ENCODE assay signal across 8 mouse cellular contexts in genomic region chr6:92728514-92728913, GRCm38 (mm10). TPM values are rescaled to one million over a fixed set of nuclear protein-coding genes. Genes with fewer than 3 reads are reported as not detected.
DNase-seq lines count a peak whose midpoint lies in the region; ATAC-seq and TF ChIP-seq lines count a peak whose summit lies in the region.

No protein-coding gene starts in this region.

- H3K9me3 ChIP-seq in heart, embryonic 11.5 days (replicated peaks; ENCODE audit: control insufficient read depth, low read length) = no peaks in the 10 kb centered on the region
- no peaks in the 10 kb centered on the region for H3K9me3 ChIP-seq in E14TG2a.4 (ENCODE audit: low read length)
- peaks cover under 1% of the 10 kb centered on the region; the same call in 1 of the 2 replicates for H3K9me3 ChIP-seq in embryonic facial prominence, embryonic 13.5 days
- peaks cover 5% of the 10 kb centered on the region; the same call in 1 of the 2 replicates for H3K9me3 ChIP-seq in limb, embryonic 13.5 days

- TF ChIP-seq POLR2A in thymus, adult 2 months (IDR thresholded peaks at IDR 0.05; ENCODE audit: control insufficient read depth, extremely low read depth, insufficient read depth, low read length, poor library complexity) = no peak

- H3K27ac ChIP-seq in heart, embryonic 11.5 days (ENCODE audit: low read depth, low read length) = no peak overlapping the region
- peak overlapping the region; percentile 39; the same call in 1 of the 2 replicates for H3K27ac ChIP-seq in embryonic facial prominence, embryonic 13.5 days
- H3K27ac ChIP-seq in limb, embryonic 13.5 days = no peak overlapping the region
- no peak overlapping the region for H3K27ac ChIP-seq in thymus, adult 2 months (ENCODE audit: control insufficient read depth, insufficient read depth, low read length)

- H3K27me3 ChIP-seq in heart, embryonic 11.5 days (ENCODE audit: control insufficient read depth, insufficient read depth, low read length) = no peaks in the 10 kb centered on the region
- H3K27me3 ChIP-seq in E14TG2a.4 (ENCODE audit: insufficient read depth, low read length) = no peaks in the 10 kb centered on the region; the same call in 1 of the 2 replicates
- H3K27me3 ChIP-seq in embryonic facial prominence, embryonic 13.5 days = no peaks in the 10 kb centered on the region
- H3K27me3 ChIP-seq in limb, embryonic 13.5 days = no peaks in the 10 kb centered on the region
- H3K27me3 ChIP-seq in thymus, adult 2 months (ENCODE audit: control insufficient read depth, insufficient read depth, low read length) = no peaks in the 10 kb centered on the region

- H3K9ac ChIP-seq in heart, embryonic 11.5 days (ENCODE audit: low read depth, low read length) = peak overlapping the region; percentile 28; the same call in 1 of the 2 replicates
- no peak overlapping the region for H3K9ac ChIP-seq in embryonic facial prominence, embryonic 13.5 days
- no peak overlapping the region for H3K9ac ChIP-seq in limb, embryonic 13.5 days

- DNase-seq in heart, postnatal 4 days = no peak
- DNase-seq in thymus, postnatal 0 days (ENCODE audit: low spot score) = no peak
- no peak for DNase-seq in c-Kit-positive CD71-positive TER-119-positive erythroid progenitor cells, embryonic 14.5 days (ENCODE audit: low spot score)
- no peak for DNase-seq in thymus, adult 2 months

- H3K4me1 ChIP-seq in heart, embryonic 11.5 days (ENCODE audit: control insufficient read depth, insufficient read depth, low read length) = peaks cover 3% of the 10 kb centered on the region; the same call in 1 of the 2 replicates
- peaks cover 21% of the 10 kb centered on the region for H3K4me1 ChIP-seq in E14TG2a.4 (replicated peaks; ENCODE audit: low read depth, low read length)
- H3K4me1 ChIP-seq in embryonic facial prominence, embryonic 13.5 days = peaks cover 22% of the 10 kb centered on the region
- H3K4me1 ChIP-seq in limb, embryonic 13.5 days = peaks cover 15% of the 10 kb centered on the region
- H3K4me1 ChIP-seq in thymus, adult 2 months (replicated peaks; ENCODE audit: control insufficient read depth, insufficient read depth, low read length) = no peaks in the 10 kb centered on the region

- no peak overlapping the region for H3K4me3 ChIP-seq in heart, embryonic 11.5 days (ENCODE audit: low read depth, low read length)
- peak overlapping the region; percentile 49 for H3K4me3 ChIP-seq in E14TG2a.4 (replicated peaks; ENCODE audit: low read length)
- H3K4me3 ChIP-seq in embryonic facial prominence, embryonic 13.5 days = no peak overlapping the region
- no peak overlapping the region for H3K4me3 ChIP-seq in limb, embryonic 13.5 days
- no peak overlapping the region for H3K4me3 ChIP-seq in thymus, adult 2 months (ENCODE audit: control insufficient read depth, insufficient read depth, low read length)

- ATAC-seq in heart, embryonic 11.5 days (replicated peaks; ENCODE audit: insufficient number of reproducible peaks, low FRiP score, low TSS enrichment) = no peak
- no peak for ATAC-seq in embryonic facial prominence, embryonic 13.5 days (ENCODE audit: insufficient number of reproducible peaks, insufficient read depth, low FRiP score, low TSS enrichment, low read depth)
- ATAC-seq in limb, embryonic 13.5 days (ENCODE audit: low FRiP score, low read depth) = no peak

- no peak for TF ChIP-seq CTCF in E14TG2a.4 (conservative IDR thresholded peaks at IDR 0.05; ENCODE audit: low read length)
- no peak for TF ChIP-seq CTCF in thymus, adult 2 months (IDR thresholded peaks at IDR 0.05; ENCODE audit: borderline replicate concordance, control insufficient read depth, extremely low read depth, insufficient read depth, low read length, poor library complexity)

- no peaks in the 10 kb centered on the region for H3K36me3 ChIP-seq in heart, embryonic 11.5 days (ENCODE audit: control insufficient read depth, insufficient read depth, low read length)
- no peaks in the 10 kb centered on the region for H3K36me3 ChIP-seq in E14TG2a.4 (ENCODE audit: insufficient read depth, low read length)
- no peaks in the 10 kb centered on the region for H3K36me3 ChIP-seq in embryonic facial prominence, embryonic 13.5 days
- no peaks in the 10 kb centered on the region for H3K36me3 ChIP-seq in limb, embryonic 13.5 days
- no peaks in the 10 kb centered on the region for H3K36me3 ChIP-seq in thymus, adult 2 months (ENCODE audit: control insufficient read depth, insufficient read depth, low read length)

- WGBS in heart, embryonic 11.5 days (ENCODE audit: insufficient replicate concordance) = 34% methylated on average over 7 of the region's 7 CpGs
- 29% methylated on average over 7 of the region's 7 CpGs for WGBS in embryonic facial prominence, embryonic 13.5 days
- WGBS in limb, embryonic 13.5 days = 46% methylated on average over 7 of the region's 7 CpGs
- 54% methylated on average over 7 of the region's 7 CpGs for WGBS in thymus, adult 2 months

- peak overlapping the region; percentile 43 for H3K4me2 ChIP-seq in heart, embryonic 11.5 days
- peak overlapping the region; percentile 46 for H3K4me2 ChIP-seq in embryonic facial prominence, embryonic 13.5 days
- 0 out of 2 replicates have a peak overlapping the region, but pooled peaks have one; percentile 7 for H3K4me2 ChIP-seq in limb, embryonic 13.5 days (replicated peaks)

RNA-seq across cellular contexts. Expression of gene Prickle2, which starts 22.6 kb away (rescaled TPM):
- polyA plus RNA-seq in heart, embryonic 11.5 days (2014; fragmentation: Nextera tagmentation; extraction: Ambion mirVana) = 6.4 and 6.6 TPM in 2 replicates
- total RNA-seq in heart, postnatal 4 days (2021) = 10 to 100 TPM; 10.8 to 11.4 TPM
- polyA plus RNA-seq in embryonic facial prominence, embryonic 13.5 days (2015; fragmentation: Nextera tagmentation; extraction: Ambion mirVana) = 6.5 and 8.8 TPM in 2 replicates
- 6.1 and 6.3 TPM in 2 replicates for polyA plus RNA-seq in limb, embryonic 13.5 days (2015; fragmentation: Nextera tagmentation; extraction: Ambion mirVana)
- 0.13 and 0.33 TPM in 2 replicates for polyA plus RNA-seq in thymus, postnatal 0 days (2015; fragmentation: Nextera tagmentation; extraction: Ambion mirVana)
- 0.47 and 0.50 TPM in 2 replicates for polyA plus RNA-seq in thymus, adult 2 months (2012; rRNA removed)
